ENCODE assay signal across 15 mouse cellular contexts in genomic region chr4:152674140-152674539, GRCm38 (mm10).
DNase-seq lines count a peak whose midpoint lies in the region; ATAC-seq lines count a peak whose summit lies in the region.
"Had no signal": no experiment of that assay in that cellular context is flagged by ENCODE, and none has a peak within 500 bp of the region (broad histone marks: within the 10 kb centered on the region; RNA-seq: fewer than 3 reads in every experiment).

No protein-coding gene starts in this region.

- no peaks in the 10 kb centered on the region for H3K9me3 ChIP-seq in embryonic facial prominence, embryonic 14.5 days (ENCODE audit: control insufficient read depth, low read length)
- H3K9me3 ChIP-seq in hindbrain, embryonic 13.5 days = peaks cover 6% of the 10 kb centered on the region; the same call in 1 of the 2 replicates
- no peaks in the 10 kb centered on the region for H3K9me3 ChIP-seq in midbrain, embryonic 15.5 days
- H3K9me3 ChIP-seq: embryonic facial prominence, embryonic 13.5 days had no signal

- H3K4me2 ChIP-seq in embryonic facial prominence, embryonic 14.5 days (ENCODE audit: low read depth, low read length) = no peak overlapping the region
- no peak overlapping the region for H3K4me2 ChIP-seq in hindbrain, embryonic 13.5 days
- H3K4me2 ChIP-seq in midbrain, embryonic 15.5 days = no peak overlapping the region
- H3K4me2 ChIP-seq: embryonic facial prominence, embryonic 13.5 days; liver, embryonic 12.5 days had no signal

- peak; percentile 17 for DNase-seq in brain, adult 2 months (ENCODE audit: low read depth, low spot score)
- DNase-seq in embryonic facial prominence, embryonic 14.5 days (ENCODE audit: low spot score) = peak; percentile 37
- DNase-seq in heart, postnatal 36 days = no peak
- DNase-seq in ovary, postnatal 36 days (ENCODE audit: low spot score) = no peak
- DNase-seq in adrenal gland, adult 2 months = no peak
- DNase-seq: adrenal gland, adult 8-10 months; cerebellum, adult 11 months; heart, postnatal 14 days; kidney, adult 8-10 months had no signal

- no peak overlapping the region for H3K4me3 ChIP-seq in embryonic facial prominence, embryonic 14.5 days (ENCODE audit: low read depth, low read length)
- H3K4me3 ChIP-seq in hindbrain, embryonic 13.5 days = no peak overlapping the region
- H3K4me3 ChIP-seq in midbrain, embryonic 15.5 days = no peak overlapping the region
- H3K4me3 ChIP-seq: embryonic facial prominence, embryonic 13.5 days; liver, embryonic 12.5 days had no signal

- peak; percentile 71 for ATAC-seq in embryonic facial prominence, embryonic 14.5 days (ENCODE audit: low read depth)
- peak; percentile 76 for ATAC-seq in hindbrain, embryonic 13.5 days (ENCODE audit: low FRiP score)
- ATAC-seq in midbrain, embryonic 15.5 days (replicated peaks) = peak; percentile 65
- ATAC-seq in erythroblast, adult 5-6 weeks (replicated peaks; ENCODE audit: low FRiP score, poor library complexity, severe bottlenecking) = no peak
- ATAC-seq: liver, embryonic 12.5 days had no signal

- H3K9ac ChIP-seq in embryonic facial prominence, embryonic 14.5 days (ENCODE audit: low read depth, low read length) = no peak overlapping the region
- H3K9ac ChIP-seq in hindbrain, embryonic 13.5 days = no peak overlapping the region
- H3K9ac ChIP-seq in midbrain, embryonic 15.5 days = no peak overlapping the region
- H3K9ac ChIP-seq: embryonic facial prominence, embryonic 13.5 days; liver, embryonic 12.5 days had no signal

- H3K36me3 ChIP-seq in embryonic facial prominence, embryonic 14.5 days (ENCODE audit: control insufficient read depth, insufficient read depth, low read length) = no peaks in the 10 kb centered on the region
- H3K36me3 ChIP-seq in hindbrain, embryonic 13.5 days = no peaks in the 10 kb centered on the region
- H3K36me3 ChIP-seq in midbrain, embryonic 15.5 days (replicated peaks) = no peaks in the 10 kb centered on the region
- H3K36me3 ChIP-seq: embryonic facial prominence, embryonic 13.5 days; liver, embryonic 12.5 days had no signal

- intact Hi-C loops in heart, postnatal 36 days (cut with DNase I) = no loop called here

- no peak overlapping the region for H3K27ac ChIP-seq in embryonic facial prominence, embryonic 14.5 days (replicated peaks; ENCODE audit: low read depth, low read length)
- H3K27ac ChIP-seq in hindbrain, embryonic 13.5 days = peak overlapping the region; percentile 45
- peak overlapping the region; percentile 36; the same call in 1 of the 2 replicates for H3K27ac ChIP-seq in midbrain, embryonic 15.5 days
- H3K27ac ChIP-seq: embryonic facial prominence, embryonic 13.5 days; liver, embryonic 12.5 days; macrophage had no signal

- no peaks in the 10 kb centered on the region for H3K4me1 ChIP-seq in embryonic facial prominence, embryonic 14.5 days (ENCODE audit: control insufficient read depth, insufficient read depth, low read length)
- H3K4me1 ChIP-seq in hindbrain, embryonic 13.5 days (replicated peaks) = peaks cover 27% of the 10 kb centered on the region
- H3K4me1 ChIP-seq in midbrain, embryonic 15.5 days = peaks cover 12% of the 10 kb centered on the region
- H3K4me1 ChIP-seq: embryonic facial prominence, embryonic 13.5 days; liver, embryonic 12.5 days had no signal

- H3K27me3 ChIP-seq in embryonic facial prominence, embryonic 14.5 days (replicated peaks; ENCODE audit: control insufficient read depth, insufficient read depth, low read length) = no peaks in the 10 kb centered on the region
- no peaks in the 10 kb centered on the region for H3K27me3 ChIP-seq in hindbrain, embryonic 13.5 days
- no peaks in the 10 kb centered on the region for H3K27me3 ChIP-seq in midbrain, embryonic 15.5 days (replicated peaks)
- H3K27me3 ChIP-seq: embryonic facial prominence, embryonic 13.5 days; liver, embryonic 12.5 days had no signal

- WGBS in embryonic facial prominence, embryonic 14.5 days = 42% methylated on average over 11 of the region's 11 CpGs
- WGBS in hindbrain, embryonic 13.5 days = 17% methylated on average over 11 of the region's 11 CpGs
- WGBS in midbrain, embryonic 15.5 days = 15% methylated on average over 11 of the region's 11 CpGs

Comparison
In these comparisons a context has a peak if more than half of its experiments do, and no peak if none do; other contexts are left out.
1. DNase-seq: peak in brain, adult 2 months (single experiment) and embryonic facial prominence, embryonic 14.5 days (single experiment); none in heart, postnatal 36 days (0 of 2), ovary, postnatal 36 days (single experiment) and adrenal gland, adult 2 months (single experiment).